Mouse (Mus musculus): ENCODE measurements at regions not wholly inside any gene's neighbourhood (a gene's known extent, or its start where the extent isn't known, plus 50 kb on each side); places are given as distances from the start of the nearest gene placed in this dataset.

DNA sequence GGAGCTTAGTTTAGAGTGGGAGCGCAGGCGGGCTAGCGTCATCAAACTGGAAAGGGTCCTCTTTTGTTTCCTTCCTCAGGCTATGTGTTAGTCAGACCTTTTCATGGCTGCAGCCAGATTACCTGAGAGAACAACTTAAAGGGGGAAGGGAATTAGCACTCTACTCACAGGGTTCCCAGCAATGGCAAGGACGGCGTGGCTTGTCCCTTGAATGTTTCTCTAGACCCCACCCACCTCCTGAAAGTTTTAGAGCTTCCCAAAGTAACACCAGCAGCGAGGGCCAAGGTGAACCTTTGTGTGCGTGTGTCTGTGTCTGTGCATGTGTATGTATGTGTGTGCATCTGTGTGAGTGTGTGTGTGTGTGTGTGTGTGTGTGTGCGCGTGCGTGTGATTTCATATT lies 1151.0 kb upstream of the Gulo start:
- WGBS: 92% methylated on average over 10 of the region's 10 CpGs
- peaks cover 3% of the 10 kb centered on the region; the same call in 1 of the 2 replicates for H3K4me1 ChIP-seq (ENCODE audit: control insufficient read depth, insufficient read depth, low read length)
- TF ChIP-seq POLR2A (IDR thresholded peaks at IDR 0.05; ENCODE audit: insufficient read depth, low read depth, low read length): no peak
- TF ChIP-seq CTCF (IDR thresholded peaks at IDR 0.05; ENCODE audit: insufficient read depth, low read depth, low read length): no peak
- no peak overlapping the region for H3K27ac ChIP-seq (ENCODE audit: insufficient read depth, low read depth, low read length)
- no peak overlapping the region for H3K4me3 ChIP-seq (ENCODE audit: insufficient read depth, low read depth, low read length)

DNA sequence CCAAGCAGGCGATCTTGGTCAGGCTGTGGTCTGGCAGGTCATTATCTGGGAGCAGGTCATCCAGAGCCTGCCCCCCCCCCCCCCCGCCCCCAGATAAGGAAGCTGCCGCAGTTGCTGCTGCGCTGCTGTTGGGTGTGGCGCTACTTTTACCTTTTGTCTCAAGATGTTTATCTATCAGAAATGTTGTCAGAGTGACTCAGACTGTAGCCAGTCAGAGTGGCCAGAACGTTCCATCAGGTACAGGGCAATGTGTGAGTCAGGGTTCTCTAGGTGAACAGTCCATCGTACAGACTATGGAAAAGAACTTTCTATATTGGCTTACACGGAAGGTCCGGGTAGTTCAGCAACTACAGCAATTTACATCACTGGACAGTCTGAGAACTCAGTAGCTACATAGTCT lies 1149.9 kb upstream of the Gulo start:
- no peak overlapping the region for H3K27ac ChIP-seq (ENCODE audit: insufficient read depth, low read depth, low read length)
- TF ChIP-seq POLR2A (IDR thresholded peaks at IDR 0.05; ENCODE audit: insufficient read depth, low read depth, low read length) (no peak), CTCF (IDR thresholded peaks at IDR 0.05; ENCODE audit: insufficient read depth, low read depth, low read length) (no peak)
- 91% methylated on average over 9 of the region's 9 CpGs for whole genome bisulfite sequencing
- H3K4me1 ChIP-seq (ENCODE audit: control insufficient read depth, insufficient read depth, low read length): peaks cover 3% of the 10 kb centered on the region; the same call in 1 of the 2 replicates
- no peak overlapping the region for H3K4me3 ChIP-seq (ENCODE audit: insufficient read depth, low read depth, low read length)

DNA sequence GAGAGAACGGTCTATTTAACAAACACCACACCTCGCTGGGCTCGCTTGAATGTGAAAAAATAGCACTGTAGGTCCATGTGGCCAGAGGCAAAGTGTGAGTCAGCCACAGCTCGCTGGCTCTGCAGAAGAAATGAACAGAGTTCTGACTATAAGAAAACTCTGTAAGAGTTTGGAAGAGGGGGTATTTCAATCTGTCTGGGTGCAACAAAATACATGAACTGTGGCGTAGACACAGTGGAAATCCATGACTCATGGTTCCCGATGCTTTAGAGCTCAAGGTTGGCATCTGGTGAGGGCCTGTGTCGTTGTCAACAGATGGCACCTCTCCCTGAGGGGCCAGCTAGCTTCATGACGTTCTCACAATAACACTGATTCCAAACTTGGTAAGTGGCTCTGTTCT lies 1147.4 kb upstream of the Gulo start:
- Histone ChIP-seq H3K4me3 (ENCODE audit: insufficient read depth, low read depth, low read length) (no peak overlapping the region), H3K27ac (ENCODE audit: insufficient read depth, low read depth, low read length) (no peak overlapping the region), H3K4me1 (ENCODE audit: control insufficient read depth, insufficient read depth, low read length) (peaks cover 3% of the 10 kb centered on the region; the same call in 1 of the 2 replicates)
- TF ChIP-seq POLR2A (IDR thresholded peaks at IDR 0.05; ENCODE audit: insufficient read depth, low read depth, low read length) (no peak), CTCF (IDR thresholded peaks at IDR 0.05; ENCODE audit: insufficient read depth, low read depth, low read length) (no peak)
- 61% methylated on average over 8 of the region's 8 CpGs for WGBS

DNA sequence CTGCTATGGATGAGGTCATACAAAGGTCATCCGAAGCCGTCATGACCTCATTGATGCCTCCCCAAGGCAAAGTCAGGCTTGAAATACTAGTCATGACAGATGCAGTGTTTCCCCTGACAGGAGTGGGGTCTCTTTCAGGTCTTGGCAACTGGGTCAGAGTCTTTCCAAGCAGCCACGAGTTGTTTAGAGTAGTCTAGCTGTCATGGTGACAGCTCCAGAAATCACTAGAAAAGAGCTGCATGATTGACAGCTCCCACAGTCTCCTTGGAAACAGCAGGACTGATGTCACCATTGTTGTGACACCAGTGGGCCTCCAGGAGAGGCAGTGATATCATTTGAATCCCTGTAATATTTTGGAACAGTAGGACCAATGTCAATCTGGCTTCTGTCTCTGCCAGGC lies 1144.6 kb upstream of the Gulo start:
- WGBS: 58% methylated on average over 3 of the region's 3 CpGs
- peaks cover 12% of the 10 kb centered on the region; the same call in 1 of the 2 replicates for H3K4me1 ChIP-seq (ENCODE audit: control insufficient read depth, insufficient read depth, low read length)
- TF ChIP-seq CTCF (IDR thresholded peaks at IDR 0.05; ENCODE audit: insufficient read depth, low read depth, low read length): no peak
- TF ChIP-seq POLR2A (IDR thresholded peaks at IDR 0.05; ENCODE audit: insufficient read depth, low read depth, low read length): no peak
- no peak overlapping the region for H3K27ac ChIP-seq (ENCODE audit: insufficient read depth, low read depth, low read length)
- no peak overlapping the region for H3K4me3 ChIP-seq (ENCODE audit: insufficient read depth, low read depth, low read length)

DNA sequence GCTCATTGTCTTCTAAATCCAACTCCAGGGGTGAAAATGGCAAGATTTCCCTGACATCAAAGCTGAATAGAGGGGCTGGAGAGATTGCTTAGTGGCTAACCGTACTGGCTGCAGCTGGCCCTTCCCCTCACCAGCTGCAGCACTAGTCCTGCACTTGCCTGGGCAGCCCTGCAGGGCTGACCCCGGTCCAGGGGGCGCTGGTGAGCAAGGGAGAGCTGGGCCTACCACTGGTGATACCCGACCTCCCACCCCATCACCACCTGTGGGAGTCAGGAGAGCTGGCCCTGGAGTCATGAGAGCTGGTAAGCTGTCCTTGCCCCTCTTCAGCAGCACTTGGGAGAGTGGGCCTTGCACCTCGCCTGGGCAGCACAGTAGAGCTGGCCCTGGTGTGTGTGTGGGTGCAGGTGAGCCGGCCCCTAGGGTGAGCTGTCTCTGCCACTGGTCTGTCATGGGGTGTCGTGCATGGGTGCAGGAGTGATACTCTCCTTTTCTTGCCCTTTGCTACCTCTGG lies 1141.0 kb upstream of the Gulo start:
- peaks cover 10% of the 10 kb centered on the region for H3K4me1 ChIP-seq (ENCODE audit: control insufficient read depth, insufficient read depth, low read length)
- no peak overlapping the region for H3K27ac ChIP-seq (ENCODE audit: insufficient read depth, low read depth, low read length)
- 57% methylated on average over 7 of the region's 7 CpGs for WGBS
- no peak overlapping the region for H3K4me3 ChIP-seq (ENCODE audit: insufficient read depth, low read depth, low read length)
- TF ChIP-seq CTCF (IDR thresholded peaks at IDR 0.05; ENCODE audit: insufficient read depth, low read depth, low read length): peak; percentile 23; the same call in 1 of the 2 replicates
- TF ChIP-seq POLR2A (IDR thresholded peaks at IDR 0.05; ENCODE audit: insufficient read depth, low read depth, low read length): no peak

DNA sequence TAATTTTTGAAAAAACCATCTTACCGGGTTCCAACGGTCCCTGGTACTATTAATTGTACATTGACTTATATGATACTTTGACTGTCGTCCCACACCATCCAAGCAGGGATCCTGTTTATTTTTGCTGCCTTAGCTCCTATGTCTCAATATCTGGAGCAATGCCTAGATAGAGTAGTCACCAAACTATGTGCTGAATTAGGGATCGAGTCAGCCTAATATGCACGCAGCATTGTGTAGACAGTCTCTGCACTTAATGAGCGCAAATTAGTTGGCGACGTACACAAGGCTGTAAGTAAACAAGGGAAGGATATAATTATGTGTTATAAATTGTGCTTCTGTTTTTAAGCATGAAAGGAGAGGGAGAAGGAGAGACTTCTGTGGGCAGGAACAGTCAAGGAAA lies 1140.1 kb upstream of the Gulo start:
- WGBS: 23% methylated on average over 8 of the region's 8 CpGs
- Histone ChIP-seq H3K27ac (ENCODE audit: insufficient read depth, low read depth, low read length) (no peak overlapping the region), H3K4me1 (ENCODE audit: control insufficient read depth, insufficient read depth, low read length) (peaks cover 11% of the 10 kb centered on the region), H3K4me3 (ENCODE audit: insufficient read depth, low read depth, low read length) (no peak overlapping the region)
- TF ChIP-seq CTCF (IDR thresholded peaks at IDR 0.05; ENCODE audit: insufficient read depth, low read depth, low read length) (no peak), POLR2A (IDR thresholded peaks at IDR 0.05; ENCODE audit: insufficient read depth, low read depth, low read length) (no peak)

DNA sequence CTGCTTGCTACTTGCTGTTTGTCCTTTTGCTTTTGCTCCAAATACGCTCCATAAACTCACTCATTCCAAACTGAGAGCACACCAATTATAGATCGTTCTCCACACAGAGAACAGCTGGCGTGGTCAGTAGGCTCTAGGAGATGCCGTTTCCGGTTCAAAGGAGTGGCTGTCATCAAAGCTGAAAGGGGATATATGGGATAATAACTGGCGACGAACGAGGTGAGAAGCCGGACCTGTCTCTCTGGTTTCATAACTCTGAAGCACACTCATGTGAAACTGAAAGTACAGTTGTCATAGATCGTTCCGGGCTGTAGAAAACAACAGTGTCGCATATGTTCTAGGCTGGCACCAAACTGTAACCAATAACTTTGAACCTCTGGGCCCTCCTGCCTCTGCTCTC lies 1137.6 kb upstream of the Gulo start:
- TF ChIP-seq CTCF (IDR thresholded peaks at IDR 0.05; ENCODE audit: insufficient read depth, low read depth, low read length) (no peak), POLR2A (IDR thresholded peaks at IDR 0.05; ENCODE audit: insufficient read depth, low read depth, low read length) (no peak)
- 89% methylated on average over 12 of the region's 12 CpGs for WGBS
- H3K4me1 ChIP-seq (ENCODE audit: control insufficient read depth, insufficient read depth, low read length): peaks cover 16% of the 10 kb centered on the region
- no peak overlapping the region for H3K27ac ChIP-seq (ENCODE audit: insufficient read depth, low read depth, low read length)
- H3K4me3 ChIP-seq (ENCODE audit: insufficient read depth, low read depth, low read length): no peak overlapping the region

DNA sequence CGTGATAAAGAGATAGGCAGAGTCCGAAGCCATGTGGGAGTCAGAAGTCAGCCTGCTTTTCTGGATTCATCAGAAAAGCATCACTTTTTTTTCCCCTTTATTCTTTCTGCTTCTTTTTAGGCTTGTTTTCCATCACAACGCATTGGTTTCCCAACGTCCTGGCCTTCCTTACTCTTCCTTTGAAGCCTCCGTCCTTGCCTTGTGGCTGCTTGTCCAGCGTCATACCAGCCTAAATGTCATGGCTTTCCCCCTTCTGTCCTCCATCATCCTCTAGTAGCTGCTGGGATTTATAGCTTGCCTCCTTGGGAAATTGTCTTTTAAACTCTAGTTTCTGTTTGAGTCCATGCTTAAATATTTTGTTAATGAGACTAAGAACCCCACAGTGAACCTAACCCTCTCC lies 1136.0 kb upstream of the Gulo start:
- H3K4me3 ChIP-seq (ENCODE audit: insufficient read depth, low read depth, low read length): no peak overlapping the region
- peaks cover 15% of the 10 kb centered on the region for H3K4me1 ChIP-seq (ENCODE audit: control insufficient read depth, insufficient read depth, low read length)
- WGBS: 95% methylated on average over 6 of the region's 6 CpGs
- no peak overlapping the region for H3K27ac ChIP-seq (ENCODE audit: insufficient read depth, low read depth, low read length)
- no peak for TF ChIP-seq POLR2A (IDR thresholded peaks at IDR 0.05; ENCODE audit: insufficient read depth, low read depth, low read length)

DNA sequence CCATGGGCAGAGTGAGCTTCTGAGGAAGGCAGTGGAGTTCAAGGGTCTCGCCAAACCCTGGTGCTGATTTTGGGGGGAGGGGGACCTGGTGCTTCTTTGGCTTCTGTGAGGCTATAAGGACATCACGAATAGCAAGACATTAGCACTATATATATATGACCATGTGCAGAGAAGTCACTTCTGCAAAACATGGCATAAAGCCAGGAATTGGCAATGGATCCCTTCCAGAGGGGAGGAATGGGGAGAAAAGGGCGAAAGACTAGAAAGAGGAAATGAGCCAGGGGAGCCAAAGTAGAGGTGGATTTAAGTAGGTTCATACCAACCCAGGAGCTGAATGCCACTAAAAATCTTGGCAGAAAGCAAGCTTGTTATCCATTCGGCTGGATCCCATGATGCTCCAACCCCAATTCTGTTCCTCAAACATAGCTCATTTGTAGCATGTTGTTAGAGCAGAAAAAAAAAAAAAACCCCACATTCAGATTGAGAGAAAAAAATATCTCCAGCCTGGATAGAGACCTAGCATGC lies 1135.5 kb upstream of the Gulo start:
- no peak overlapping the region for H3K27ac ChIP-seq (ENCODE audit: insufficient read depth, low read depth, low read length)

DNA sequence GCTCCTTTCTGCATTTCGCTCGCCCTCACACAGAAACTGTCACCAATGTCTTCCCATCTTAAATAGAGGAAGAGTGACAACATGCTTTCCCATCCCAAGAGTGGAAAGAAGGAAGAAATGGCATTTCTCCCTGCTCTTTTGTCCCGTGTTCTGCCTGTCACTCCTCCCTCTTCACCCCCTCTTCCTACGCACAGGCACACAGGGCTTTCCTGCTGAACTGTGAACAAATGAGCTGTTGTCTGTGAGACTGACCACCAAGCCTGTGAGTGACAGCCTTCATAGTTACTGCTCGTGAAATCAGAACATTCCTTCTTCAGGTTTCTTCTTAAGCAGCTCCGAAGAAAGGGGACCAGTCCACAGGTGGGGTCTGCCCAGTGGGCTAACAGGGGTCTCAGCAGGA lies 1134.8 kb upstream of the Gulo start:
- TF ChIP-seq CTCF (IDR thresholded peaks at IDR 0.05; ENCODE audit: insufficient read depth, low read depth, low read length) (no peak), POLR2A (IDR thresholded peaks at IDR 0.05; ENCODE audit: insufficient read depth, low read depth, low read length) (no peak)
- no peak overlapping the region for H3K4me3 ChIP-seq (ENCODE audit: insufficient read depth, low read depth, low read length)
- H3K27ac ChIP-seq (ENCODE audit: insufficient read depth, low read depth, low read length): no peak overlapping the region
- WGBS: 58% methylated on average over 6 of the region's 6 CpGs
- H3K4me1 ChIP-seq (ENCODE audit: control insufficient read depth, insufficient read depth, low read length): peaks cover 12% of the 10 kb centered on the region

More for the DNA sequence above, 1135.5 kb upstream of the Gulo start:
- no peak for TF ChIP-seq POLR2A (IDR thresholded peaks at IDR 0.05; ENCODE audit: insufficient read depth, low read depth, low read length)
- TF ChIP-seq CTCF (IDR thresholded peaks at IDR 0.05; ENCODE audit: insufficient read depth, low read depth, low read length): no peak
- 52% methylated on average over 4 of the region's 4 CpGs for WGBS
- H3K4me1 ChIP-seq (ENCODE audit: control insufficient read depth, insufficient read depth, low read length): peaks cover 12% of the 10 kb centered on the region
- H3K4me3 ChIP-seq (ENCODE audit: insufficient read depth, low read depth, low read length): no peak overlapping the region
